Mouse (Mus musculus) E14TG2a.4 (cell line): ENCODE results near the gene Tsku.

Experiments used
- CTCF ChIP-seq: conservative IDR thresholded peaks from 2 replicates; pipeline ENCODE4 v1.5.1; 2014; ENCODE audit warnings: low read length
- NANOG ChIP-seq: IDR thresholded peaks from 2 replicates; pipeline ENCODE4 v1.6.1; 2014; ENCODE audit warnings: borderline replicate concordance, low read length, mixed read lengths
- POU5F1 ChIP-seq: IDR thresholded peaks from 2 replicates; pipeline ENCODE4 v1.6.1; 2014; ENCODE audit warnings: low read length, borderline replicate concordance

DNA sequence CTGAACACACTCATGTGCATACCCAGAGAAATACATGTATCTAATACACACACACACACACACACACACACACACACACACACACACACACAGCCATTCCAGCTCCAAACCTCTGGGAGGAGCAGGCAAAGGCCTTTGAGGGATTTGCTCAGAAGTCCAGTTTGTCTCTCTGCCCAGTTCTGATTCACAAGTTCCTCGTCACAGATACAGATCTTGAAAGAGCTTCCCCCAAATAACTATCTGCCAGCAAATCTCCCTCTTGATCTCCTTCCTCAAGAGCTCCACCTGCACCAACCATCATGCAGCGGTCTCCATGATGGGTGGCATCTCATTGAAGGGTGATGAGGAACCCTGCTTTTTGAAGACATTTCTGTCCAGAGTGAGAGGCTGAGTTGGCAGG is 29.4 kb upstream of the Tsku start:
- TF ChIP-seq CTCF: no peak
- no peak for TF ChIP-seq NANOG
- no peak for TF ChIP-seq POU5F1
